Mouse (Mus musculus): ENCODE measurements around the gene Alpk1.

Gene Alpk1

DNA sequence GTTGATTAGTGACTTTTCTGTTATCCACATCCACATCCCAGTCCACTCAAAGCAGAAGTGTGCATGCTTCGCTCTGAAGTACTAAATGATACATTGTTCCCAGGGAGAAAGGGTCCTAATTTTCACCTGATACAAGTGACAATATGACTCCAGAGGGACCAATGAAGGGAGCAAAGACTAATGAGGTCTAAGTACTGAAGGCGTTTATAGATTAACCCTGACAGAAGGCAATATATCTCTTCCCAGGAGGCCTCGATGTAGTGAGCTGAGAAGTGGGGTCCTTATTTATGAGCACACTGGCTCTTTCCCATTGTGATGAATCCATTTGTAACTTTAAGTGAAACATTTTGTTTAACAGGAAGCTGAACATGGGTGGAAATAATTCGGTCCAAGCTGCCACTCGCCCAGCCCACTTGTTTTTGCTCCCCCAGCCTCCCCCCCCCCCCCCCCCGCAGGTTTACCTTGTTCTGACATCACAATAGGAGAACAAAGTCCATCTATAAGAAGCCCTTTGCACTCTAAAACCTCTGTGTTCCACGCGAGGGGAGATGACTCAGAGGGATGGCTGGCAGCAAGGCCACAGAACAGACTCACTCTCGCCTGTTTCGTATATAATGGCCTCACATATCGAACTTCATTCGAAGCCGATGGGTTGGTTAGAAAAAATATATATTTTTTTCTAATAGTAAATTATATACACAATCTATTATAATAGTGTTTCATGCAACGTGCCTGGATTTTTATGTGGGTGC lies 36.5 kb downstream of the Alpk1 start:
- DNase-seq (ENCODE audit: low spot score in 2 of 2) = no peak

DNA sequence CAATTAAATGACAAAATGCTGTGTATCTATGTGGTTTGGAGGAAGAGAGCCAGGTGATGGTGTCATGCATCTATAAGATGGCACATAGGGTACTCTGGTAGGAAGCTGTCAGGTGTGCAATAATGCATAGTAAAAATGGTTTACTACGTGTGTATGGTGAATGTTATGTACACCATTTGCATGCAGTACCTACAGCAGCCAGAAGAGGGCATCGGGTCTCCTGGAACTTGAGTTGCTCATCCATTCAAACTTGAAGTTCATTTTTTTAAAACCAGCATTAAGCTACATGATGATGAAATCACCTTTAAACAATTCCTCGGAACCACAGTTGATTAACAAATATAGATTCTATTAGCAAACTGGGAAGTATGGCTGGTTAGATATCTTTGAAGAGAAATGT lies 38.9 kb downstream of the Alpk1 start:
- peak in 1 of 2 experiments; percentile 52 for DNase-seq (ENCODE audit: low spot score in 2 of 2)

DNA sequence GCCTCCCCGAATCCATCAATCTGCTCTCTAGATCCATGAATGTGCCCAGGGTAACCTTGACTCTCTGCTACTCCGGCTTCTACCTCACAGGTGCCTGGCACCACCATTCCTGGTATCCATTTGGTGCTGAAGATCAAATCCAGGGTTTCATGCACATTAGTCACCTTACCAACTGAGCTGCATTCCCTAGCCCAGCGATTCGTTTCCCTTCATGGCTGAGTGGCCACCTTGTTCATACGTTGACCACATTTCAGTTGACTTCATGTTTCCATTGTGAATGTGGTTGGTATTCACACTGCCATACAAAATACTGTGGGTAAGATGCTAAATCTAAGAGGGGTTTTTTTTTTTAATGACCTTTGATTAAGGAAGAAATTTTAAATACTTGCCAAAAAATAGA lies 42.5 kb downstream of the Alpk1 start:
- DNase-seq (ENCODE audit: low spot score in 2 of 2) = no peak

DNA sequence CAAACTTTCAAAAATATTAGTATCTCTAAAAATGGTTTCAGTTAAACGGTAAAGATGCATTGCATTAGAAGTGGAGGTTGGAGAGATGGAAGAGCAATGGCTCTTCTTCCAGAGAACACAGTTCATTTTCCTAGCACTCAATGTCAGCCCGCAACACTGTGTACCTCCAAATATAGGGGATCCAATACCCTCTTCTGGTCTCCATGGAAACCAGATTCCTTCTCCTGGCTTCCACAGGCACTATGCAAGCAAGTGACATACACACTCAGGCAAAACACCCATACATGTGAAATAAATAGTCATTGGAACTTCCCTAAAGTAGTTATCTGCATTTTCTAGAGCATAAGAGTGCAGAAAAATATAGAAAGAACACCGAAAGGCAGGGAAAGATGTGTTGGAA lies 44.9 kb downstream of the Alpk1 start:
- no peak for DNase-seq (ENCODE audit: low spot score in 2 of 2)

DNA sequence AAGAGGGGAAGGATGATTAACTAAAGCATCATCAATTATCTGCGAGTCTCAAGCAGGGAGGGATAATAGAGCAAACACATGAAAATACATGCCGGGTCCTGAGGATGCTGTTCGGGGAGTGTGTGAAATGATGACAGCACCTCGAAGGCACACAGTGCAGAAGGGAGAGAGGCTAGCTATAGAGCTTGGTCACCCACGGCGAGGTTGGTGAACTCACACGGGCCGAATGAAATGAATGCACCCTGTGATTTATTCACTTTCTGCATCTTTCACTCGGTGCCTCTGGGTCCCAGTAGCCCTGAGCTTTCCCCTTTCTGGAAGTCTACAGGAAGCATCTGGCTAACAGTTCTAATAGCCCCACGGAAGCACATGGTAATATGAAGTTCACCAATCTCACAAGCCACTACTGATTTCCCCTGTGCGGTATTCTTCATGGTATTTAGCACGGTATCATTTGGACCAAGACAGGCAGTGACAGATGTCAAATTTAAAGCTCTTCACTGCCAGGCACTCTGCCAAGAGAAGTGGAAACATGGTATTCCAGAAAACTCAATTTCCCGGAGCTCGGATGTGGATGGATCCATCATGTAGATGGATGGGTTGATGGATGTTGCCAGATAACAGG lies 50.7 kb downstream of the Alpk1 start:
- no peak for DNase-seq (ENCODE audit: low spot score in 2 of 2)

DNA sequence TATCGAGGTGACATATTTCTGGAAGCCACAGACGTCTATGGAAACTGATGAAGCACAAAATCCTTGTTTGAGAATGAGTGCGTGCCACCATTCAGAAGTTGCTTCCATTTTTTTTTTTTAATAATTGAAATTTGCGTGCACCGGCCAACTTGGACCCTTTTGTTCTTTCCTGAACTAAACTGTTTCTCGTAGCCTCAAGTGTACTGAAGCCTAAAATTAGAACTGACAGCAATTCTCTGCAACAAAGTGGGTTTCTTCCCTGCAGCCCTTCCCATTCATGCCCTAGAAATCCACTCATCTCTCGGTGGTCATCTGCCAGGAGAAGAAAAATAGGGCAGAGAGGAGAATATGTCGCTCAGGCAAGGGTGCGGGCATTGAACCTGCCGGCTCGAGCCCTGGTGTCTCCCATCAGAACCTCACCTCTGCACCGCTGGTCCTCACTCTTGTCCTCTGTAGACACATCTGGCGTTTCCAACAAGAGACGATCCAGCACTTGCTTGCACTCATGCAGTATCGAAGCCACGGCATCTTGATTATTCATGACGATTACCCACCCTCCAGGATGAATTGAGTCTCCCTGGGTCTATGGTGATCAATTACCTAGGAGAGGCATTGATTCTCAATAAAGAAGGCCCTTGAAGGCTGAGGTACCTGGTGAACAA lies 51.3 kb downstream of the Alpk1 start:
- no peak for DNase-seq (ENCODE audit: low spot score in 2 of 2)

DNA sequence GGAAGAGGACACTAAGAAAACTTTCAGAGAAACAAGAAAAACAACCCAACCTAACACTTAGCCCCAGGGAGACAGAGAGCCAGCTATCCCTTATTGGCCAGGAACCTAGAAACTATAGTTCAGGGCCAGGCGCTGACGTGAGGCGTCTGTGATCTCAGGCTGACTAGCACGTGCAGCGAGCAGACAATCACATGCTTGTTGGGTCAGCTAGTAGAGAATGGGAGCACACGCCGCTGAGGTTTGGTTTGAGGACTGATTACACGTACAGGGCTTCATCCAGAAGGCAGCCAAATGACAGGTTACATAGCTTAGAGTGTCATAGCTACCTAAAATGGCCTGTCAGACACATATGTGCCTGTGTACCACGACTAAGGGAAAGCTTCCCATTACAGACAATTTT lies 52.3 kb downstream of the Alpk1 start:
- DNase-seq (ENCODE audit: low spot score in 2 of 2) = no peak

DNA sequence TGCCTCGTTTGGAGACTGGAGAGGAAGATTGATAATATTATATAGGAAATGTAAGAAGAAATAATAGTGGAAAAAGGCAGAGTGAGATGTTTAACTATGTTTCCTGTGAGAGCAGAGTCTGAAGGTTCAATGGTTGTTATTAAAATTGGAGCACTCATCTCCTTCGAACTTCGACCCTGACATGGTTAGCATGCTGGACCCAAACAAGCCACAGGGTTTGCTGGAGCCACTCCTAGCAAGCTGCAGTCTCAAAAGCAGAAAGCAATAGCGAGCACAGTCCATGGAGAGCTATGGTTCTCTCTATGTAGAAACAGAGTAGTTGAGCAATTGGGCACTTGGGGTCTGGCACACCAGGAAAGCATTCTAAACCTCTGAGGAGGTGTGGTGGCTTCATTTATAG lies 59.4 kb downstream of the Alpk1 start:
- DNase-seq (ENCODE audit: low spot score in 2 of 2) = no peak

DNA sequence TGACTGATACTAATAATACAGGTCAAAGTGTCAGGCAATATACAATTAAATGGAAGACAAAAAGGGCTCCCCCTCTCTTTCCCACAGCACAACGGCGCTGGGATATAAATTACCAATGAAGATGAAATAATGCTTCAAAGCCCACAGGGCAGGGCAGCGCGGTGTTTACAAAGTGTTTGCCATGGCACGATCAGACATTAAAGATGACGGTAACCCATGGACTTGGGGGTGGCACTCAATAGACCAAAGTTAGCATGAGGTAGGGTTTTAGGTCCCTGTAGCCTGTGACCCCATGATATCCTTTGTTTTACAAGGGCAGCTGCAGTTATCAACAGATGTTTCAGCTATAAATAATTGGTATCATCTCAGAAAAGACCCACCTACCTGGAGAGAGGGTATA lies 60.3 kb downstream of the Alpk1 start:
- no peak for DNase-seq (ENCODE audit: low spot score in 2 of 2)

DNA sequence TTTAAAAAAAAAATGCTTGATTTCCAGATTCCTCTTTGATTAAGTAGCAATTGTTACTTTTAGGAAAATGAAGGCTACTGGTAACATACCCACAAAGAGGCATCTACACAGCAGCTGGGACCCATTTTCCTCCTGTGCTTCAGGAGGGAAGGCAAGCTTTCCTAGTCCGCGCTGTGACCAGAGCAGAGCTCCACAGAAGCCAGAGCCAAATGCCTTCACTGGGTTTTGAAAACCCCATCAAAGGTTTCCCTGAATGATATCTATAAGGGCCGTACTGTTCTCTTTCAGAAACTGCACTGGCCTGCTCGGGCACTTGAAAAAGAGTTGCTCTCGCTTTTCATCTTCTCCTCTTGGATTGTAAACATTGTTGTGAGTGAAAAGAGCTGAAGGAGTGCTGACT lies 60.7 kb downstream of the Alpk1 start:
- no peak for DNase-seq (ENCODE audit: low spot score in 2 of 2)

DNA sequence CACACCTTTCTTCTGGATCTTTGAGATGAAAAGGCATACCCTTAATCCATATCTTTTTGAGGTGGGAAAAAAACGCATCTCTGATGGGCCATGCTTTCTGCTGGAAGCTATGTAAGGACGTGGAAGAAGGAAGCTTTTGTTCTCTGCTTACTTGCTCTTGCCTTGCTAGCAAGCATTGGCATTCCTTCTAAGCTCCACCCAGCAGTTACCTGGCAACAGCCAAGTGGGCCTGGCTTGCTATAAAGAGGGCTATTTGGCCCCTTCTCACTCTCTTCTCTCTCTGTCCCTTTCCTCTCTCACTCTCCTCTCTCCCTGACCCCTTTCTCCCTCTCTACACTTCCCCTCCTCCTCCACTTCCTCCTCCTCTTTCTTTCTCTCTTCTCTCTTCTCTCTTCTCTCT lies 63.6 kb downstream of the Alpk1 start:
- no peak for DNase-seq (ENCODE audit: low spot score in 2 of 2)

DNA sequence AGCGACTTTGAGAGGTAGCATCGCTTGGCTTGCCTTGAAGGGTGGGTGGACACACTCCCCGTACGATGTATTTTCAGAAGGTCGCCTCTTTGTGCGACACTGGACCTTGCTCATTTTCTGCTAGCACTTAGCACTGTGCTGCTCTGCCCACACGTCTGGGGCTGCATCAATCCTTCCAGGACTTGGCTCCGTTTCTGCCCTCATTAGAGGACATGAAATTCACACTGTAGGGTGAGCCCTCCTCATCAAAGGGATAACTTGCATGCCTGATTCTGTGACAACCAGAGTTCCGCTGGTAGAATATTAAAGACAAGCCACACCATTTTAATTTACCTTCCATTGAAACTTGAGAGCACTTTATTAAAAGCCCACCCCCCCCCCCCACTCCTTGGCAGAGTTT lies 67.2 kb downstream of the Alpk1 start:
- DNase-seq (ENCODE audit: low spot score in 2 of 2) = no peak

DNA sequence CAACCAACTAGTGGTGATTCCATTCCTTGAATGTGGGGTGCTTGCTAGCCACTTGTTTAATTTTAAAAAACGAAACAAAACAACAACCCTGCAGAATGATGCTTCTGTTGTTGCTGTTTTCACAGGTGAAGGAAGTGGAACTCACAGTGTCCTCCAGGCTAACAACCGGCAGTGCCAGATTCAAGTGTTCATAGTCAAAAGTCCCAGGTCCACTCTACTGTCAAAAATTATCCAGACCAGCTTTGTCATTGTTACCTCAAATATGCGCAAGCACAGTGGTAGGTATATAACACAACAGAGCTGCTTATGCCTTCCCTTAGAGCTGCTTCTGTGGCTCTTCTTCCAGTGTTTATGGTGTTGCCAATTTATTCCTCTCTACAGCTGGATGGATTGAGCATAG lies 68.8 kb downstream of the Alpk1 start:
- no peak for DNase-seq (ENCODE audit: low spot score in 2 of 2)

DNA sequence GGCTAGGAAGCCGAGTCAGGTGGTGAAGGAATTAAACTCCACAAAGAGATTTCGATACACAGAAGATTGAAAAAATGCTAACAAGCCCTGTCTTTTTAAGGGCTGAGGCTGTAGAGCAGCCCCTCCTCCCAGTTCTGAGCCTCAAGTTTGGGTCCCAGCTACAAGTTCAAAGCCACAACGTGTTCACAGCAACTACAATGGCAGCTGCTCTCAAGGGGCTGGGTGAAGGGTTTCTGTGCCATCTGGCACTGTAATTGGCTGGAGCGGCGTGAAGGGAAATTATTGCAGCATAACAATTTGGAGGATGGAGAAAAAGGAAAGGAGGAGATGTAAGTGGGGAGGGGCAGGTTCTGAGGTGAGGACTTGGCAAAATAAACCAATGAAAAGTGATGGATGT lies 73.2 kb downstream of the Alpk1 start:
- DNase-seq (ENCODE audit: low spot score in 2 of 2) = no peak

DNA sequence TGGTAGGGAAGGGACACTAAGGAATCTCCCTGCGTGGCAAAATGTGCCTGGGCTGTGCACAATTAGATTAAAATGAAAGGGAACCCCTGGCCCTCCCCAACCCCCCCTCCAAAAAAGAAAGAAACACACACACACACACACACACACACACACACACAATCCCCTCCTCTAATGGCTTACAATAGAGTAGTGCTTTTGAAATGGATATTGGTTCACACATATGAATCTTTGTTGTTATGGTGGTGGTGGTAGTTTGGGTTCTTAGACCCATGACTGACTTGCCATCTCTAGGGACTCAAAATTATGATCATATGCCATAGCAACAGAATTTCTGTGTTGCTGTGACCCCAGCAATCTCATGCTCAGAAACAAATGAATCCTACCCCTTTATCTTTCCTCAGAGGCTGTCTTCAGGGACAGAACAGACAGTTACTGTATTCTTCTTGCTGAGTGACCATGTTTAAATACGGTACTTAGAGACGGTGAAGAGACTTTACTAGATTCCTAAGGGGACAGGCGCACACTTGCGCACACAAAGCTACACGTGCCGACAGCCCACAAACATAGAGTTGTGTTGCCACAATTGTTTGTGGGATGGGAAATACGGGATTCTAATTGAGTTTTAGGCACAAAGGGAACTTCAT lies 73.8 kb downstream of the Alpk1 start:
- no peak for DNase-seq (ENCODE audit: low spot score in 2 of 2)

DNA sequence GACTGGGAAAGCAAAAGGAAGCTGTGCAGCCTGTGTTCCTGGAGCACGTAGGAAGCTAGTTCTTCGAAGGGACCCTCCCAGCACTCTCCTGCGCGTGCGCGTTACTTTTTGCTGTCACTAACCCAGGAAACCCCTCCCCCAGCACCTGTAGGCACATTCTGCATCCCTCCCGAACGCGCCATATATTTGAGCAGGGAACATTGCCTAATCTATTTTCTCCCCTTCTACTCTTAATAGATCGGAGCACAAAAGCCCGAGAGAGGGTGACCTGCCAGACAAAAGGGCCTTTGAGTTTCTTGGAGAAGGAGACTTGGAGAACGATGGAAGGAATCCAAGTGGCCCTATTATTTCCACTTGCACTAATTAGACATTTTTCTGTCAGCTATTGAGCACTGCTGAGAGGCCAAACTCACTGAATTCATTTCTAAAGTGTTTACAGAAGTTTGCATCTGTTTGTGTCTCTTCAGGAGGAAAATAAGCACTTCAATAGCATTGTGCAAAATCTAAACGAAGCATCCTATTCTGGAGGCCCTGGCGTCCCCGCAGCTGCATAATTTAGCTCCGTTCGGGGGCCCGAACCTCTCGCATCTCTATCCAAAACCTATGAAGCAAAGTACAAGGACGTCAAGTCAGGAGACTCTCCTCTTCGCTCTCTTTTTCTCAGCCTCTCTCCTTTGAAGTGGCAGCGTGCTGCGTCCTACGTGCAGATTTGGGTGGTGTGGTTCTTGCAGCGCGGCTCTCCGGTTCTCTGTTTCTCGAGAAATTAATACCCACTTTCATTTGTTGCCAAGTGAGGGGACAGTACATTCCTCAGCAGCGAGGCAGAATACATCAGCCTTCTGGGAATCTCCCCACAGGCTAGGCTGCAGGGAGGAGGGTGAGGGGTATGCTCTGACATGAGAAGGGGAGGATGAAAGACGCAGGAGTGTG lies 74.5 kb downstream of the Alpk1 start:
- no peak for DNase-seq (ENCODE audit: low spot score in 2 of 2)

DNA sequence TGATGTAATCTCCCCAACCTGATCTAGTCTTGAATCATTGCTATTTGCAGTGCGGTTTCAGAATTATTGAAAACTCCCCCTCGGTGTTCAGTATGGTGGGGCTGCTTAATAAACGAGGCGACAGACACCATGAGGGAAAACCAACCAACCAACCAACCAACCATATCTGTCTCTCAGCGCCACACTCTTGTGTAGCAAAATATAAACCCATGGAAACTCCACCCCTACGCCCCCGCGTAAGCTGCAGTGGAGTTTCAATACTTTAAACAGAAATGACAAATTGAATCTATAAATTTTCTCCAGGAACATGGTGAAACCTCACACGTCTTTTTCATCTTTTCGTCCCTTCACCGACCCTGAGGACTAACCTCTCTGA lies 75.2 kb downstream of the Alpk1 start:
- no peak for DNase-seq (ENCODE audit: low spot score in 2 of 2)

DNA sequence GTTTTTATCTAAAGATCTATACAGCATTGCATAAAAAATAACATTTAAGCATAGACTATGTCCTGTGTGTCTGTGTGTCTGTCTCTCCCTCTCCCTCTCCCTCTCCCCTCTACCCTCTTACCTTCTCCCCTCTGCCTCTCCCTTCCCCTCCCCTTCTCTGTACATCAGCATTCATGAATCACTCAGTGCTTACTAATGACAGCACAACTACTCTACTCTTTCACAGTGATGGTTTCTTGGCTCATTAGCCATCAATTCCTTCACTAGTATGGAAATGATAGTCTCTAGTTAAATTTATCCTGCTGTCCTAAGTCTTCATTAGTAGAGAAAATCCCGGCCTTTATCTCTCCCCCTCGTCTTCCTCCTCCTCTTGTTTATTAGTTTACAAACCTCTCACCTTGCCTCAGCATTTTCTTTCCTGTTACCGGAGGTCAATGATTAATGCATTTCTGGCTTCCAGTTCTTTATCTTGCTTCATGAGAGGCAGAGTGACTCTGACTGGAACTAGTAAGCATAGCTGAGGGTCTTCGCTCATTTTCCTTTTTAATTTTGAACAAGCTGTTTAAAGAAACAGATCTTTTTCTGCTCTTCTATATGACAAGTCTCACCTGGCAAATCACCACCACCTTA lies 79.0 kb downstream of the Alpk1 start:
- DNase-seq (ENCODE audit: low spot score in 2 of 2) = no peak

DNA sequence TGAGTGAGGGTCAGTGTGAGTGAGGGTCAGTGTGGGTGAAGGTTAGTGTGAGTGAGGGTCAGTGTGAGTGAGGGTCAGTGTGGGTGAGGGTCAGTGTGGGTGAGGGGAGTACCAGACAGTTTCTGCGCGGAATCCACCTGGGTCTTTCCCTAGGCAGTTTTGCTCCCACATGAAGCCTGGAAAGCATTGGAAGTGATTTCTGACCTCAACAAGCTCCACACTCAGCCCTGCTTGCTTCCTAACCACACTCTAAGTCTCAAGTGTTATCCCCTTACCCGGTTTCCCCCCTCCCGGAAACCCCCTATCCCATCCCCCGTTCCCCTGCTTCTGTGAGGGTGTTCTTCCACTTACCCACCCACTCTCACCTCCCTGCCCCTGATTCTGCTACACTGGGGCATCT lies 81.7 kb downstream of the Alpk1 start:
- no peak for DNase-seq (ENCODE audit: low spot score in 2 of 2)

DNA sequence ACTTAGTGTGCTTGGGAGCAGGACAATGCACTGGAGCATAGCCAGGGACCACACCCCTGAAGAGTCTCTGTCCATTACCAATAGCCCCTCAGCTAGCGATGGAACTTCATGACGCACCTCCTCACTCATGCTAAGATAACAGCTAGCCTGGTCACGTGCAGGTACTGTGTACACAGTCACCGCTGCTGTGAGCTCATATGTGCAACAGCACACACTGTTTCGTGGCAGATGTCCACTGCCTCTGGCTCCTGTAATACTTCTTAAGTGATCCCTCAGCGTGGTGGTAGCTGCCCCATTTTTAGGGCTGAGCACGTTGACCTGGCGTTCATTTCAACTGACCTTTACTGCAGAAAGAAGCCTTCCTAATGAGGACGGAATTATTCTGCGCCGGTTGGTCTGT lies 83.8 kb downstream of the Alpk1 start:
- no peak for DNase-seq (ENCODE audit: low spot score in 2 of 2)
